Mouse (Mus musculus) hindbrain, embryonic 15.5 days (tissue): ENCODE data around the gene Fam149a. TPM values are rescaled to one million over a fixed set of nuclear protein-coding genes. Genes with fewer than 3 reads are reported as not detected.

Experiments
- ATAC-seq: fragments of 200-750 bp; cut with Nextera tagmentation; 2 replicates; pipeline ENCODE4 v1.8.0; 2017; ENCODE audit warnings: low read depth, moderate number of reproducible peaks, moderate TSS enrichment; ENCODE audit not compliant: low FRiP score
- H3K27ac ChIP-seq: fragments of 300-500 bp; sonication (generic); replicated peaks from 2 replicates; pipeline ENCODE4 v1.5.1; 2015; ENCODE audit warnings: mild to moderate bottlenecking, inconsistent platforms
- H3K27me3 ChIP-seq: fragments of 300-500 bp; sonication (generic); 2 replicates; pipeline ENCODE4 v1.6.1; 2015; ENCODE audit warnings: control low read depth, inconsistent platforms
- H3K36me3 ChIP-seq: fragments of 300-500 bp; sonication (generic); 2 replicates; pipeline ENCODE4 v1.6.1; 2015; ENCODE audit warnings: control low read depth, inconsistent platforms
- H3K4me1 ChIP-seq: fragments of 300-500 bp; sonication (generic); replicated peaks from 2 replicates; pipeline ENCODE4 v1.6.1; 2015; ENCODE audit warnings: control low read depth, inconsistent platforms
- H3K4me2 ChIP-seq: fragments of 300-500 bp; sonication (generic); 2 replicates; pipeline ENCODE4 v1.6.1; 2015; ENCODE audit warnings: moderate library complexity, mild to moderate bottlenecking, inconsistent platforms
- H3K4me3 ChIP-seq: fragments of 300-500 bp; sonication (generic); 2 replicates; pipeline ENCODE4 v1.5.1; 2015; ENCODE audit warnings: mild to moderate bottlenecking, inconsistent platforms
- H3K9ac ChIP-seq: fragments of 300-500 bp; sonication (generic); 2 replicates; pipeline ENCODE4 v1.6.1; 2015; ENCODE audit warnings: inconsistent platforms
- H3K9me3 ChIP-seq: fragments of 300-500 bp; sonication (generic); 2 replicates; pipeline ENCODE4 v1.6.1; 2016; ENCODE audit warnings: control low read depth, inconsistent platforms
- WGBS: fragments of 180-500 bp; shearing (Covaris S2); methylation state at CpG from one replicate; pipeline ENCODE4 v1.1.7; 2015; 5-methylcytosine and 5-hydroxymethylcytosine counted together
- polyA plus RNA-seq: library from polyadenylated mRNA; unstranded; fragments of >200 nt; fragmentation: Nextera tagmentation; extraction: Ambion mirVana; gene quantifications from 2 replicates; pipeline ENCODE4 v1.2.1, GENCODE M21; 2015

Gene Fam149a
- polyA plus RNA-seq, 1 experiment from 2014 or later = 13.8 TPM

GRCm38 (mm10) chr8:45362323-45362722, 19.8 kb downstream of the Fam149a start:
- Histone ChIP-seq H3K4me3 (no peak overlapping the region), H3K4me2 (no peak overlapping the region), H3K27me3 (no peaks in the 10 kb centered on the region), H3K9me3 (no peaks in the 10 kb centered on the region), H3K27ac (no peak overlapping the region), H3K4me1 (0 out of 2 replicates have a peak, but pooled peaks cover 9% of the 10 kb centered on the region), H3K36me3 (no peaks in the 10 kb centered on the region), H3K9ac (no peak overlapping the region)
- ATAC-seq = no peak
- 64% methylated on average over 6 of the region's 6 CpGs for WGBS

DNA sequence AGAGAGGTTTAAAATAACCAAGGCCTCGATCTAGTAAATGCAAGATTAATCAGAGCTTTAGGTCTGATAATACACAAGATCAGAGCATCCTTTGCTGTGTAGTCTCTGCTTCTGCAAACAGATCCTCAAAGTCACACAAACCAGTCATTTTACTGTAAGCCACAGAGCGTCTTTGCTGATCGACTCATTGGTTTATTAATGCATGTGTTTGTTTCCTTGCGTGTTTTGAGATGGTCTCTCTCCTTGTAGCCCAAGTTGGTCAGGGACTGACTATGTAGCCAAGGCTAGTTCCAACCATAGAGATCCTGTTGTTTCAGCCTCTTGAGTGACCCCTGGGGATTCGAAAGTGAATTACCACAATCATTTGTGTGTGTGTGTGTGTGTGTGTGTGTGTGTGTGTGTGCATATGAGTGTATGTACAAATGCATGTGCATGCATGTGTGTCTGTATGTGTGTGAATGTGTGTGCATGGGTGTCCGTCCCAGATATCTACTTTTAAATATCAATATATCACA, 22.9 kb downstream of the Fam149a start:
- 84% methylated on average over 6 of the region's 6 CpGs for WGBS
- peak overlapping the region; percentile 65; the same call in 1 of the 2 replicates for H3K27ac ChIP-seq
- peak overlapping the region; percentile 65 for H3K4me3 ChIP-seq
- peak overlapping the region; percentile 92 for H3K4me2 ChIP-seq
- H3K9me3 ChIP-seq = no peaks in the 10 kb centered on the region
- no peaks in the 10 kb centered on the region for H3K36me3 ChIP-seq
- H3K9ac ChIP-seq = peak overlapping the region; percentile 89; the same call in 1 of the 2 replicates
- H3K27me3 ChIP-seq = no peaks in the 10 kb centered on the region
- no peak for ATAC-seq
- 0 out of 2 replicates have a peak, but pooled peaks cover 9% of the 10 kb centered on the region for H3K4me1 ChIP-seq

- H3K27ac ChIP-seq = peak overlapping the region; percentile 65
- H3K4me1 ChIP-seq = 0 out of 2 replicates have a peak, but pooled peaks cover 9% of the 10 kb centered on the region
- peak overlapping the region; percentile 65 for H3K4me3 ChIP-seq
- H3K9me3 ChIP-seq = no peaks in the 10 kb centered on the region
- peak overlapping the region; percentile 92 for H3K4me2 ChIP-seq
- no peaks in the 10 kb centered on the region for H3K27me3 ChIP-seq
- WGBS = 2% methylated on average over 49 of the region's 49 CpGs
- H3K9ac ChIP-seq = peak overlapping the region; percentile 89
- no peaks in the 10 kb centered on the region for H3K36me3 ChIP-seq
- ATAC-seq = peak; percentile 83
Measured at GRCm38 (mm10) chr8:45358132-45358918, 23.8 kb downstream of the Fam149a start.

- no peaks in the 10 kb centered on the region for H3K9me3 ChIP-seq
- 78% methylated on average over 6 of the region's 6 CpGs for WGBS
- ATAC-seq = no peak
- no peak overlapping the region for H3K27ac ChIP-seq
- 0 out of 2 replicates have a peak, but pooled peaks cover 9% of the 10 kb centered on the region for H3K4me1 ChIP-seq
- no peak overlapping the region for H3K4me3 ChIP-seq
- no peak overlapping the region for H3K4me2 ChIP-seq
- H3K36me3 ChIP-seq = peaks cover 9% of the 10 kb centered on the region
- H3K9ac ChIP-seq = no peak overlapping the region
- H3K27me3 ChIP-seq = no peaks in the 10 kb centered on the region
Measured at GRCm38 (mm10) chr8:45355809-45356208, 26.3 kb downstream of the Fam149a start.

- WGBS = 21% methylated on average over 6 of the region's 6 CpGs
- H3K27ac ChIP-seq = no peak overlapping the region
- no peaks in the 10 kb centered on the region for H3K27me3 ChIP-seq
- H3K4me2 ChIP-seq = no peak overlapping the region
- ATAC-seq = 0 out of 2 replicates have a peak, but pooled peaks have one; percentile 38
- H3K4me3 ChIP-seq = no peak overlapping the region
- no peaks in the 10 kb centered on the region for H3K9me3 ChIP-seq
- peaks cover 14% of the 10 kb centered on the region; the same call in 1 of the 2 replicates for H3K36me3 ChIP-seq
- no peaks in the 10 kb centered on the region for H3K4me1 ChIP-seq
- H3K9ac ChIP-seq = no peak overlapping the region
Measured at GRCm38 (mm10) chr8:45345031-45345430, 37.1 kb downstream of the Fam149a start.

DNA sequence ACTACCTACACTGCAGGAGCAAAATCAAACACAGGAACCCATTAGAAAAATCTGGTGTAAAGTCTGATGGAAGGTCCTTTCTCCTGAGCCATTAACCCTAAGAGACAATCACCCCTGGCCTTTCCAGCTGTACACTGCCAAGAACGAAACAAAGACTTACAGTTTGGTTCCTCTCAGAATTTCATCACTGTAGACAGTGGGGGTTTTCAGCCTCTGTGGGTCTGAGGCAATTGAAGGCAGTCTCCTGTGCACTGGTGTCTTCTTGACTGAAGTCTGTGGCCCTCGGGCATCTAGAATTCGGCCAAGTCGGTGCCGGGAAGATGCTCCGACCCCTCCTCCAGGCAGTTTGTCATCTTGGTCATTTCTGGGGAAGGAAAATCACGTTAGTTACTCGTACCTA, 37.8 kb downstream of the Fam149a start:
- Histone ChIP-seq H3K9ac (no peak overlapping the region), H3K27me3 (no peaks in the 10 kb centered on the region), H3K4me2 (no peak overlapping the region), H3K9me3 (no peaks in the 10 kb centered on the region), H3K4me1 (no peaks in the 10 kb centered on the region), H3K4me3 (no peak overlapping the region), H3K36me3 (peaks cover 14% of the 10 kb centered on the region; the same call in 1 of the 2 replicates), H3K27ac (no peak overlapping the region)
- WGBS = 93% methylated on average over 8 of the region's 8 CpGs
- ATAC-seq = no peak

- Histone ChIP-seq H3K4me1 (no peaks in the 10 kb centered on the region), H3K27me3 (no peaks in the 10 kb centered on the region), H3K9ac (no peak overlapping the region), H3K4me2 (no peak overlapping the region), H3K9me3 (no peaks in the 10 kb centered on the region), H3K27ac (no peak overlapping the region), H3K4me3 (no peak overlapping the region), H3K36me3 (peaks cover 6% of the 10 kb centered on the region; the same call in 1 of the 2 replicates)
- no peak for ATAC-seq
- WGBS = 90% methylated on average over 12 of the region's 12 CpGs
Measured at GRCm38 (mm10) chr8:45341630-45342628, 40.2 kb downstream of the Fam149a start.

- WGBS = 4% methylated on average over 8 of the region's 8 CpGs
- H3K4me3 ChIP-seq = peak overlapping the region; percentile 53
Measured at GRCm38 (mm10) chr8:45333493-45333892, 48.6 kb downstream of the Fam149a start.

DNA sequence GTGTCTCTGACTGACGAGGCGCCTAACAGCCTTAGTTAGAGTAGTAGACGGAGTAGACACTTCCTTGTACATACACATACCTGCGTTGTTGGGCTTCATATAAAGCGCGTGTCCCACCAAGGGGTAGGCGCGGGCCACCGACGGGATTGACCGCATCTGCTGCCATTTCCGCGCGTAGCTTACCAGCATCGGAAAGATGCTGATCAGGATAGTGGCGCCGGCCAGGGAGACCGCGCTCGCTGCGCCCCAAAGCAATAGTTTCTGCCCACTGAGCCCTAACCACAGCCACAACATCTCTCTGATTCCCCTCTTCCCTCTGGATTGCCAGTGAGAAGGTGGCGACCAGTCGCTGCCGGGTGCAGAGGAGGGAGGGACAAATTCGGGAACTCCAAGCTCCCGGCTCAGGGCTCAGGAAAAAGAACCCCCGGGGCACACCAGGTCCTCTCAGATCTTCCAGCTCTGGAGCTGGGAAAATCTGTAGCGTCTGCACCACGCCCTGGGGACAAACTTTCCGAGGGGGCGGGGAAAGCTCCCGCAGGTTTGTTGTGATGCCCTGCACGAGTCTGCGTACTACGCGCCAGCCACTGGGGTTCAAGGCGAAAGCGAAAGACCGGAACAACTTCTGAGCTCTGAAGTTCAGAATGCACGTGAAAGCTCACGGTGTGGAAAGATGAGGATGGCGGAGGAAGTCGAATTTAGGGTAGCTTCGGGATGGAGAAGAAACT, 49.2 kb downstream of the Fam149a start, which contains the start of gene Cyp4v3:
Gene Cyp4v3 (minus strand): TSS at position 532 of the 725 bp plus-strand sequence.
- under 1% methylated on average over 44 of the region's 44 CpGs for WGBS
- peak within 1 kb of the TSS; percentile 44 for H3K9ac ChIP-seq
- no peaks in the 10 kb centered on the region for H3K9me3 ChIP-seq
- H3K36me3 ChIP-seq = no peaks in the 10 kb centered on the region
- peaks cover 6% of the 10 kb centered on the region; the same call in 1 of the 2 replicates for H3K4me1 ChIP-seq
- peaks cover 9% of the 10 kb centered on the region; the same call in 1 of the 2 replicates for H3K27me3 ChIP-seq
- peak within 1 kb of the TSS; percentile 53 for H3K4me3 ChIP-seq
- peak; percentile 76 for ATAC-seq
- peak within 1 kb of the TSS; percentile 91 for H3K4me2 ChIP-seq
- H3K27ac ChIP-seq = no peak within 1 kb of the TSS

More at GRCm38 (mm10) chr8:45333493-45333892, 48.6 kb downstream of the Fam149a start:
- H3K36me3 ChIP-seq = no peaks in the 10 kb centered on the region
- peaks cover 6% of the 10 kb centered on the region; the same call in 1 of the 2 replicates for H3K4me1 ChIP-seq
- no peaks in the 10 kb centered on the region for H3K9me3 ChIP-seq
- H3K27ac ChIP-seq = no peak overlapping the region
- H3K9ac ChIP-seq = no peak overlapping the region; the same call in 1 of the 2 replicates
- peak; percentile 39; the same call in 1 of the 2 replicates for ATAC-seq
- H3K4me2 ChIP-seq = peak overlapping the region; percentile 91
- peaks cover 9% of the 10 kb centered on the region; the same call in 1 of the 2 replicates for H3K27me3 ChIP-seq

DNA sequence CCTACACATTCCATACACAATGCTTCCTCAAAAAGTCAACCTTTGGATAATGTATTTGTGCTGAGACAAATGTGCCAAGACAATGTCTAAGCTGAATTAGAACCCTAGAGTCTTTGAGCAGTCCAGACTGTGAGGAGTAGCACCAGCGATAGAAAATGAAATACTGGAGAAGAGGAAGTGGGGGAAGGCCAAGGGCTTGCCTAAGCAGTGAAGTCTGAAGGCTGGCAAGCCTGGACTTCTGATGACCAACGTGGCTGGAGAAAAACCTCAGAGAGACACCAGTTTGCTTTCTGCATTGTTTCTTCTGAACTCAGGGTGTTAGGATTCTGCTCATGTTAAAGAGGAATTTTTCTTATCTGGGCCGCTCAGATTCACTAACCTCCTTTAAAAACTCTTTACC, 51.2 kb downstream of the Fam149a start:
- no peak for ATAC-seq
- Histone ChIP-seq H3K9ac (no peak overlapping the region), H3K4me1 (peaks cover 6% of the 10 kb centered on the region; the same call in 1 of the 2 replicates), H3K4me2 (no peak overlapping the region), H3K36me3 (no peaks in the 10 kb centered on the region), H3K9me3 (no peaks in the 10 kb centered on the region), H3K27me3 (peaks cover 9% of the 10 kb centered on the region; the same call in 1 of the 2 replicates), H3K27ac (no peak overlapping the region), H3K4me3 (no peak overlapping the region)
- WGBS = 80% methylated on average over 3 of the region's 3 CpGs
